Mouse (Mus musculus): ENCODE data around the gene Tfap2d.

Gene Tfap2d

GRCm38 (mm10) chr1:19211033-19211405 is 108.2 kb downstream of the Tfap2d start:
- peak; percentile 62 for DNase-seq

DNA sequence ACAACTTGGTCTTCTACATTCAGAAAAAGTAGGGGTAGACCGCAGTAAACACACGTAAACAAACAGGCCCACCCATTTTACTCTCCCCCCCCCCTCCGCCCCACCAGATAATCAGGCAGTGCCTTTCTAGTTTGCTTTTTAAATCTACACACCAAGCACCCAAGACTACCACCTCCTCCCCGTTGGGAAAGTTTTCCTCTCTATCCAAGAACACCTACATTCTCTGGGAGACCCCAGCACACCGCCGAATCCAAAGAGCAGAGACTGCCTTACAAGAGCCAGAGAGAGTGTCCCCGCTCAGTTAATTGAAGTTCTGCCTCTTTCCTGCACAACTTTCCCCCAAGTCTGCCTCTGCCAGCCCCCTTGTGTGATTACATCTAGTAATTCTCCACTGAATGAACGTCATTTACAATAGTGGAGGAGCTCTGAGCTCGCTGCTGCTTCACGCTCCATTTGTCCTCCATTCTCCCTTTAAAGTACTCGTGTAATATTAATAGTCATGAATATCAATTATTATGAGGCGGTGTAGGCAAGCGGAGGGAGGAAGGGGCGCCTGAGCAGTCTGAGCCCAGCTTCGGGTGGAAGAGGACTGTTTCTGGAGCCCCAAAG is 108.8 kb downstream of the Tfap2d start:
- peak; percentile 59 for DNase-seq

DNA sequence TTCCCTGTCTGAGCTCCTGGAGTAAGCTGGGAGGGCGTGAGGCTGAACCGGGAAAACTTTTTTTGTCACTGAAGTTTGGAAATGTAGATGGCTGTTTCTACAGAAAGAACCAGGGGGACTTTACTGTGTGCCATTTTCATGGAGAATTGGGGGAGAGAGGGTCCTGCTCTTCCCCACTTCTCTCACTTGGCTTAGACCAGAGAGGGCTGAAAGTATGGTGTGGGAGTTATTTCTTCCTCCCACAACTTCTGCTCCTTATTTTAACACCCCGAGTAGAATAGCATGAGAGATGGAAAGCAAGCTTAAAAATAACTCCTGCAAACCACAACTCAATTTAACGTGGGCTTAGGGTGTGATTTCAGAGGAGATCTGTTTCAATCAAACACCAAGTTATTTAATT is 109.9 kb downstream of the Tfap2d start:
- no peak for DNase-seq

GRCm38 (mm10) chr1:19213171-19213570 is 110.3 kb downstream of the Tfap2d start:
- no peak for DNase-seq

DNA sequence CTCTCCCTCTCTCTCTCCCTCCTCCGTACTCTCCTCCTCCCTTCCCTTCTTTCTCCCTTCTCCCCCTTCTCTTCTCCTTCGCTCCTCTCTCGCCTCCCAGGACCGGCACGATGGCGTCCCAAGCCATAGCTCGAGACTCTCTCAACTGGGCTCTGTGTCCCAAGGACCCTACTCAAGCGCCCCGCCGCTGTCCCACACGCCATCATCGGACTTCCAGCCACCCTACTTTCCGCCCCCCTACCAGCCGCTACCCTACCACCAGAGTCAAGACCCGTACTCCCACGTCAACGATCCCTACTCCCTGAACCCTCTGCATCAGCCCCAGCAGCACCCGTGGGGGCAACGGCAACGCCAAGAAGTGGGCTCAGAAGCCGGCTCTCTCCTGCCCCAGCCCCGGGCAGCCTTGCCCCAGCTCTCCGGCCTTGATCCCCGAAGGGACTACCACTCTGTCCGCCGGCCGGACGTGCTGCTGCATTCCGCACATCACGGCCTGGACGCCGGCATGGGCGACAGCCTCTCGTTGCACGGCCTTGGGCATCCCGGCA is 111.1 kb downstream of the Tfap2d start:
- peak; percentile 31 for DNase-seq
